ENCODE assay signal across 9 mouse cellular contexts in genomic region chr5:36130393-36131011, GRCm38 (mm10).
A peak's percentile ranks its signal among the peaks of the same experiment; 100 is the strongest.
DNase-seq lines count a peak whose midpoint lies in the region; ATAC-seq and TF ChIP-seq lines count a peak whose summit lies in the region.
"Had no signal": no experiment of that assay in that cellular context is flagged by ENCODE, and none has a peak within 500 bp of the region (broad histone marks: within the 10 kb centered on the region; RNA-seq: fewer than 3 reads in every experiment).

No protein-coding gene starts in this region.

- TF ChIP-seq POLR2A in thymus, adult 2 months (IDR thresholded peaks at IDR 0.05; ENCODE audit: control insufficient read depth, extremely low read depth, insufficient read depth, low read length, poor library complexity): no peak

- no peaks in the 10 kb centered on the region for H3K36me3 ChIP-seq in neural tube, embryonic 11.5 days (ENCODE audit: control insufficient read depth, insufficient read depth, low read length)
- no peaks in the 10 kb centered on the region for H3K36me3 ChIP-seq in forebrain, embryonic 16.5 days (ENCODE audit: control insufficient read depth, insufficient read depth)
- no peaks in the 10 kb centered on the region for H3K36me3 ChIP-seq in hindbrain, embryonic 15.5 days
- H3K36me3 ChIP-seq in neural tube, embryonic 12.5 days: no peaks in the 10 kb centered on the region
- no peaks in the 10 kb centered on the region for H3K36me3 ChIP-seq in thymus, adult 2 months (ENCODE audit: control insufficient read depth, insufficient read depth, low read length)
- H3K36me3 ChIP-seq: liver, embryonic 12.5 days had no signal

- WGBS in neural tube, embryonic 11.5 days: 63% methylated on average over 8 of the region's 8 CpGs
- 12% methylated on average over 8 of the region's 8 CpGs for WGBS in forebrain, embryonic 16.5 days
- 29% methylated on average over 8 of the region's 8 CpGs for WGBS in hindbrain, embryonic 15.5 days
- 54% methylated on average over 8 of the region's 8 CpGs for WGBS in neural tube, embryonic 12.5 days
- WGBS in thymus, adult 2 months: 56% methylated on average over 8 of the region's 8 CpGs

- ATAC-seq in neural tube, embryonic 11.5 days (ENCODE audit: insufficient read depth, low FRiP score, low TSS enrichment): peak; percentile 23; the same call in 1 of the 2 replicates
- ATAC-seq in forebrain, embryonic 16.5 days: peak; percentile 92
- ATAC-seq in hindbrain, embryonic 15.5 days (ENCODE audit: low FRiP score, low read depth): peak; percentile 81
- peak; percentile 73 for ATAC-seq in neural tube, embryonic 12.5 days (ENCODE audit: low FRiP score, low read depth)
- ATAC-seq: liver, embryonic 12.5 days had no signal

- H3K27me3 ChIP-seq in neural tube, embryonic 11.5 days (ENCODE audit: control insufficient read depth, insufficient read depth, low read length): no peaks in the 10 kb centered on the region
- no peaks in the 10 kb centered on the region for H3K27me3 ChIP-seq in forebrain, embryonic 16.5 days (replicated peaks; ENCODE audit: control insufficient read depth, insufficient read depth, low read length)
- H3K27me3 ChIP-seq in hindbrain, embryonic 15.5 days: no peaks in the 10 kb centered on the region
- H3K27me3 ChIP-seq in neural tube, embryonic 12.5 days (replicated peaks): no peaks in the 10 kb centered on the region
- H3K27me3 ChIP-seq in thymus, adult 2 months (ENCODE audit: control insufficient read depth, insufficient read depth, low read length): no peaks in the 10 kb centered on the region
- H3K27me3 ChIP-seq: liver, embryonic 12.5 days had no signal

- H3K4me1 ChIP-seq in neural tube, embryonic 11.5 days (ENCODE audit: control insufficient read depth, insufficient read depth, low read length): no peaks in the 10 kb centered on the region
- H3K4me1 ChIP-seq in forebrain, embryonic 16.5 days (replicated peaks; ENCODE audit: control insufficient read depth, insufficient read depth, low read length): peaks cover 17% of the 10 kb centered on the region
- H3K4me1 ChIP-seq in hindbrain, embryonic 15.5 days (replicated peaks): peaks cover 23% of the 10 kb centered on the region
- peaks cover 19% of the 10 kb centered on the region for H3K4me1 ChIP-seq in neural tube, embryonic 12.5 days
- no peaks in the 10 kb centered on the region; the same call in 1 of the 2 replicates for H3K4me1 ChIP-seq in thymus, adult 2 months (replicated peaks; ENCODE audit: control insufficient read depth, insufficient read depth, low read length)
- H3K4me1 ChIP-seq: liver, embryonic 12.5 days had no signal

- H3K9ac ChIP-seq in neural tube, embryonic 11.5 days (ENCODE audit: low read length): no peak overlapping the region
- no peak overlapping the region for H3K9ac ChIP-seq in forebrain, embryonic 16.5 days (replicated peaks; ENCODE audit: low read depth, low read length)
- no peak overlapping the region for H3K9ac ChIP-seq in hindbrain, embryonic 15.5 days
- H3K9ac ChIP-seq in neural tube, embryonic 12.5 days: no peak overlapping the region
- H3K9ac ChIP-seq: liver, embryonic 12.5 days had no signal

- intact Hi-C loops in left cerebral cortex, postnatal 36 days (cut with DNase I): no loop called here

- H3K9me3 ChIP-seq in neural tube, embryonic 11.5 days (ENCODE audit: control insufficient read depth, low read length): no peaks in the 10 kb centered on the region
- no peaks in the 10 kb centered on the region for H3K9me3 ChIP-seq in forebrain, embryonic 16.5 days (ENCODE audit: control insufficient read depth, low read length)
- no peaks in the 10 kb centered on the region for H3K9me3 ChIP-seq in hindbrain, embryonic 15.5 days
- H3K9me3 ChIP-seq in neural tube, embryonic 12.5 days: no peaks in the 10 kb centered on the region
- H3K9me3 ChIP-seq: liver, embryonic 12.5 days had no signal

- H3K4me3 ChIP-seq in neural tube, embryonic 11.5 days (ENCODE audit: low read depth, low read length): no peak overlapping the region
- H3K4me3 ChIP-seq in forebrain, embryonic 16.5 days (replicated peaks; ENCODE audit: low read length): no peak overlapping the region
- no peak overlapping the region for H3K4me3 ChIP-seq in hindbrain, embryonic 15.5 days
- no peak overlapping the region for H3K4me3 ChIP-seq in neural tube, embryonic 12.5 days
- no peak overlapping the region for H3K4me3 ChIP-seq in thymus, adult 2 months (ENCODE audit: control insufficient read depth, insufficient read depth, low read length)
- H3K4me3 ChIP-seq: liver, embryonic 12.5 days had no signal

- no peak overlapping the region for H3K27ac ChIP-seq in neural tube, embryonic 11.5 days (ENCODE audit: low read depth, low read length)
- H3K27ac ChIP-seq in forebrain, embryonic 16.5 days (ENCODE audit: low read length): peak overlapping the region; percentile 60
- peak overlapping the region; percentile 52 for H3K27ac ChIP-seq in hindbrain, embryonic 15.5 days (replicated peaks)
- no peak overlapping the region for H3K27ac ChIP-seq in neural tube, embryonic 12.5 days
- H3K27ac ChIP-seq in thymus, adult 2 months (ENCODE audit: control insufficient read depth, insufficient read depth, low read length): no peak overlapping the region
- H3K27ac ChIP-seq: liver, embryonic 12.5 days had no signal

- no peak for TF ChIP-seq CTCF in thymus, adult 2 months (IDR thresholded peaks at IDR 0.05; ENCODE audit: borderline replicate concordance, control insufficient read depth, extremely low read depth, insufficient read depth, low read length, poor library complexity)

- no peak overlapping the region for H3K4me2 ChIP-seq in neural tube, embryonic 11.5 days (ENCODE audit: low read depth)
- H3K4me2 ChIP-seq in forebrain, embryonic 16.5 days (ENCODE audit: low read length): no peak overlapping the region
- H3K4me2 ChIP-seq in hindbrain, embryonic 15.5 days: no peak overlapping the region
- no peak overlapping the region for H3K4me2 ChIP-seq in neural tube, embryonic 12.5 days (replicated peaks)
- H3K4me2 ChIP-seq: liver, embryonic 12.5 days had no signal

- no peak for DNase-seq in neural tube, embryonic 11.5 days (ENCODE audit: low spot score)
- no peak for DNase-seq in neural tube, embryonic 10.5 days (ENCODE audit: extremely low spot score, low spot score)
- DNase-seq in left cerebral cortex, postnatal 36 days (ENCODE audit: low spot score in 2 of 2): no peak
- no peak for DNase-seq in ovary, postnatal 10 days (ENCODE audit: low spot score)
- no peak for DNase-seq in thymus, adult 2 months

Comparison
In these comparisons a context has a peak if more than half of its experiments do, and no peak if none do; other contexts are left out.
1. ATAC-seq: peak in every context shown above with its lines; median percentile 92 in forebrain, embryonic 16.5 days; 81 in hindbrain, embryonic 15.5 days; 73 in neural tube, embryonic 12.5 days; 23 in neural tube, embryonic 11.5 days.
2. H3K27ac ChIP-seq: peak in forebrain, embryonic 16.5 days (single experiment) and hindbrain, embryonic 15.5 days (single experiment); none in neural tube, embryonic 11.5 days (single experiment), neural tube, embryonic 12.5 days (single experiment) and thymus, adult 2 months (single experiment).